Mouse (Mus musculus) bone marrow, adult 2 months (tissue): Measurements from ENCODE around the gene Dock7. TPM values are rescaled to one million over a fixed set of nuclear protein-coding genes. Genes with fewer than 3 reads are reported as not detected.
"Not testable (repeated sequence)": the region's sequence is repeated elsewhere in the genome, so short reads cannot be mapped to it uniquely, and the experiment has no call there.

Experiments
- H3K27ac ChIP-seq: fragments of 200-500 bp; 2 replicates; pipeline ENCODE4 v1.5.1; 2012; ENCODE audit warnings: low read depth, mild to moderate bottlenecking, control low read depth, inconsistent platforms, low read length; ENCODE audit not compliant: control insufficient read depth, poor library complexity, insufficient read depth
- H3K4me1 ChIP-seq: fragments of 200-500 bp; 2 replicates; pipeline ENCODE4 v1.6.1; 2011; ENCODE audit warnings: low read length; ENCODE audit not compliant: control insufficient read depth, insufficient read depth
- H3K4me3 ChIP-seq: fragments of 200-500 bp; replicated peaks from 2 replicates; pipeline ENCODE3; 2011; ENCODE audit warnings: mild to moderate bottlenecking, low read depth, low read length, control low read depth; ENCODE audit not compliant: control insufficient read depth
- CTCF ChIP-seq: fragments of 200-500 bp; IDR thresholded peaks from 2 replicates; pipeline ENCODE4 v1.5.1; 2011; ENCODE audit warnings: low read length, control low read depth; ENCODE audit not compliant: control insufficient read depth, insufficient read depth
- POLR2A ChIP-seq: fragments of 200-500 bp; IDR thresholded peaks from 2 replicates; pipeline ENCODE4 v1.6.1; 2011; ENCODE audit warnings: low read depth, mild to moderate bottlenecking, control low read depth, low read length, borderline replicate concordance; ENCODE audit not compliant: control insufficient read depth
- WGBS: fragments of 180-500 bp; shearing (Covaris S2); methylation state at CpG from one replicate; pipeline ENCODE4 v1.1.7; 2018; 5-methylcytosine and 5-hydroxymethylcytosine counted together
- polyA plus RNA-seq: library from polyadenylated mRNA; stranded (reverse); fragments of >200 nt; gene quantifications from 2 replicates; pipeline ENCODE4 v1.2.4, GENCODE M21; 2011; ENCODE audit warnings: low replicate concordance; ENCODE audit not compliant: missing spikeins, insufficient read depth, insufficient read length

The Dock7 gene
- polyA plus RNA-seq, 1 experiment, result 7.0 TPM

DNA sequence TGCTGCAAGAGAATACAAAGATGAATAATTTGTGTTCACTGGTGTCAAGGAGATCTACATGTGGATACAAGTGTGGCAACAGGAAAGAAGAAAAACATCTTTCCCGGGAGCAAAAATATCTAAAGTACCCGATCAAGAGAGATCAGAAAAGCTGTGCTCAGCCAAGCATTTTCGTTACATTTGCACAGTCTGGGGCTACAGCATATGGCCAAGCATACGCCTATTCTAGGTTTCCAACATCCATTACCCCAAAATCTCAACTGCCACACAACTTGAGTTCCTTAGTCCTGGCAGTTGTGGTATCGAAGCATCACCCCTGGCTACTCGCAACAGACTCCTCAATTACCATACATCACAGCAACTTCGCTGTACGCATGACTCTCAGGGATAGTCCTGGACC, 98.5 kb downstream of the Dock7 start:
- H3K27ac ChIP-seq, result no peak overlapping the region
- 86% methylated on average over 8 of the region's 8 CpGs for WGBS
- no peak overlapping the region for H3K4me3 ChIP-seq
- TF ChIP-seq CTCF (no peak), POLR2A (no peak)
- no peaks in the 10 kb centered on the region for H3K4me1 ChIP-seq

DNA sequence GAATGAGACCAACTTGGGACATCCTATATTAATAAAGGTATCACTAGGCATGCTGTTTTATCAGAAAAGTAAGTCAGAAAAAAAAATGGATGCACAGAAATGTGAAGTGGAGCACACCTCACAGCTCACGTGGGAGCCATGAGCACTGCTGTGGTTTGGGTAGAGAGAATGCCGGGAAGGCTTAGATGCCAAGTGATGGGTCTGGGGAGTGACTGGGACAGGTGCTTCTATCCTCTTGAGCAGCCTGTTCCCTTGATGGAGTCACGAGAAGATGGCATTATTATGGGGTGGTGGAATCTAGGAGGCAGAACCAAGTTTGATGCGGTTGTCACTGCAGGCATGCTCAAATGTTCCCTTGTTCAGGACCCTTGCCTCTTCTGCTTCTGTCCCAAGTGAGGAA, 109.7 kb downstream of the Dock7 start:
- Histone ChIP-seq H3K4me1 (no peaks in the 10 kb centered on the region), H3K4me3 (no peak overlapping the region), H3K27ac (no peak overlapping the region)
- TF ChIP-seq CTCF (no peak), POLR2A (no peak)
- 89% methylated on average over 4 of the region's 4 CpGs for WGBS

DNA sequence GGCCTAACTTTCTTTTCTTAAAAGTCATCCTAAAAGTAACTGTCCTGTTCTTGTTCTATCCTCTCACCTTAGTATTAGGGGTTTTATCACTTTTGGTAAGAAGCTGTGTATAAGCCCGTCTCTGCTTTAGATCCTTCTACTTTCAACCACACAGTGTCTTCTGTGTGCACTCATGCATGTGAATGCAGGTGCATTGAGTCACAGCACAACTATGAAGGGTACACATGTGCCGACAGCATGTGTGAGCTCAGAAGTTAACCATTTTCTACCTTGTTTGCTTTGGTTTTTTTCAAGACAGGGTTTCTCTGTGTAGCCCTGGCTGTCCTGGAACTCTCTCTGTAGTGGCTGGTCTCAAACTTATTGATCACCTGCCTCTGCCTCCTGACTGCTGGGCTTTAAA, 114.4 kb downstream of the Dock7 start:
- no peak for TF ChIP-seq CTCF
- no peak for TF ChIP-seq POLR2A
- Histone ChIP-seq H3K4me1 (no peaks in the 10 kb centered on the region), H3K27ac (no peak overlapping the region), H3K4me3 (no peak overlapping the region)
- WGBS, result 73% methylated on average over 2 of the region's 2 CpGs

DNA sequence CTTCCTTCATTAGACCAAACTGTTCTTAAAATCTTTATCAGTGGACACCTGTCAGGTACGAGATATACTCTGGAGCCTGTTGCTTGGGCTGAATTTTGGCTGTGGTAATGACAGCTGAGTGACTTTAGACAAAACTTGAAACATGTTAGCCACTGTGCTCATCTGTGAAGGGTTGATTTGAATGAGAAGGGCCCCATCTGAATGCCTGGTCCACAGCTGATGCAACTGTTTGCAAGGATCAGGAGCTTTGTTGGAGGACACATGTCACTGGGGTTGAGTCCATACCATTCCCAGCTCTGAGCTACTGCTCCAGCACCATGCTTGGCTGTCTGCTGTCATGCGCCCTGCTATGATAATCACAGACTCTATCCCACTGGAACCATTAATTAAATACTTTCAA, 115.1 kb downstream of the Dock7 start:
- H3K4me1 ChIP-seq, result no peaks in the 10 kb centered on the region
- WGBS, result 81% methylated on average over 2 of the region's 2 CpGs
- H3K27ac ChIP-seq, result no peak overlapping the region
- TF ChIP-seq POLR2A (no peak), CTCF (no peak)
- H3K4me3 ChIP-seq, result no peak overlapping the region

DNA sequence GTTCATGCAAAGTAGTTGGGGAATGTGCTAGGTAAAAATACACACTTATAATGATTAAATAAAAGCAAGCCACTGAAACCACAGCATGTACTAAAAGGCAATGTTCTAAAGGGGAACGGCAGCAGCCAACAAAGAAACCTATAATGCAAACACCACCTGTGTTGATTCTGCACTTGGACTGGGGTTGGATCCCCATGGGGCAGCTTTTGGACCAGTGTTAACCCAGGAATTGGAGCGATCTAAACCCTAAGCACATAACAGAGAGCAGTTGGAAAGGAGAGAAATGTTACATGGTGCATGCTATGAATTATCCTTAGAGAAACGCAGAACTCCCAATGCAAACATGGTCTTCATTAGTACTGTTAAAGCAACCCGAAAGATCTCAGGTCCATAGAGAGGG, 127.2 kb downstream of the Dock7 start:
- WGBS, result 83% methylated on average over 4 of the region's 4 CpGs
- TF ChIP-seq POLR2A (no peak), CTCF (no peak)
- H3K4me1 ChIP-seq, result no peaks in the 10 kb centered on the region
- H3K4me3 ChIP-seq, result no peak overlapping the region
- no peak overlapping the region for H3K27ac ChIP-seq

DNA sequence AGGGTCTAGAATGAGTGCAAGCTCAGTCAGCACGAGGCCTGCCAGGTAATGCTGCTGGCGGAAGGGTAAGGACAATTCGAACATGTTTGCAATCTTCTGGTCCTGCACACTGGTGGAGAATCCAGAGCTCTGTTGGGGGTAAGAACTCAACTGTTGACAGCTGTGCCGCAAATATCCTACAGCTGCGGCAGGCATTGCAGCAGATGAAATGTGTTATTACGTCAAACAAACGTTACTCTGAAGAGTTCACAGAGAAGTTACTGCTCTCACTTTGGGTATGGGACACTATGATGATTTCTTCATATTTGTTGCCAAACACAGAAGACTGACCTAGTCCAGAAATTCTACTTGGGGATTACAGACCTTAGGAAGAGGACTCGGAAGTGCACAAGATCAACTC, 136.0 kb downstream of the Dock7 start:
- WGBS, result 76% methylated on average over 8 of the region's 8 CpGs
- no peaks in the 10 kb centered on the region for H3K4me1 ChIP-seq
- H3K27ac ChIP-seq, result no peak overlapping the region
- TF ChIP-seq CTCF, result no peak
- no peak for TF ChIP-seq POLR2A
- no peak overlapping the region for H3K4me3 ChIP-seq

DNA sequence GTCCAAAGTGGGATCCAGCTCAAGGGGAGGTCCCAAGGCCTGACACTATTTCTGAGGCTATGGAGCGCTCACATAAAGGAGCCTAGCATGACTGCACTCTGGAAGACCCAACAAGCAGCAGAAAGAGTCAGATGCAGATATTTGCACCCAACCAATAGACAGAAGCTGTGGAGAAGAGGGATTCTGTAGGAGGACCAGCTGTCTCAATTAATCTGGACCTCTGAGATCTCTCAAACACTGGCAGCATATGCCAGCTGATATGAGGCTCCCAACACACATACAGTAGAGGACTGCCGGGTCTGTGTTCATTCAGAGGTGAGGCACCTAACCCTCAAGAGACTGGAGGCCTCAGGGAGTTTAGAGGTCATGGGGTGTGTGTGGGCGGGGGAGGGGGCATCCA, 140.7 kb downstream of the Dock7 start:
- H3K27ac ChIP-seq, H3K4me1 ChIP-seq, H3K4me3 ChIP-seq: not testable (repeated sequence)
- WGBS, result 82% methylated on average over 3 of the region's 3 CpGs

DNA sequence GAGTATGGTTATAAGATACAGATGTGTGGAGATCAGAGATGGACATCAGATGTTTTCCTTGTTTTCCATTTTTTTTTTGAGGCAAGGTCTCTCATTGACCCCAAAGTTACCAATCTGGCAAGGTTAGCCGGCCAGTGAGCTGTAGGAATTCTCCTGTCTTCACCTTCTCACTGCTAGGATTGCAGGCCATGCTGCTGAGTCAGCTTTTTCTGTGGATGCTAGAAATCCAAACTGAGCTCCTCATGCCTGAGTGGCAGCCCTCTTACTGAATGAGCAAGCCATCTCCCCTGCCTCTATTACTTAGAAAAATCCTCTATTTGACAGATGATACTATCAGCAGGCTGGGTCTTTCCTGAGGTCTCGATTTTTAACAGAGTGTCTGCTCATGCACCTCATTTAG, 142.0 kb downstream of the Dock7 start:
- no peak for TF ChIP-seq POLR2A
- Histone ChIP-seq H3K27ac (no peak overlapping the region), H3K4me1 (no peaks in the 10 kb centered on the region), H3K4me3 (no peak overlapping the region)
- WGBS, result 79% methylated on average over 2 of the region's 2 CpGs

DNA sequence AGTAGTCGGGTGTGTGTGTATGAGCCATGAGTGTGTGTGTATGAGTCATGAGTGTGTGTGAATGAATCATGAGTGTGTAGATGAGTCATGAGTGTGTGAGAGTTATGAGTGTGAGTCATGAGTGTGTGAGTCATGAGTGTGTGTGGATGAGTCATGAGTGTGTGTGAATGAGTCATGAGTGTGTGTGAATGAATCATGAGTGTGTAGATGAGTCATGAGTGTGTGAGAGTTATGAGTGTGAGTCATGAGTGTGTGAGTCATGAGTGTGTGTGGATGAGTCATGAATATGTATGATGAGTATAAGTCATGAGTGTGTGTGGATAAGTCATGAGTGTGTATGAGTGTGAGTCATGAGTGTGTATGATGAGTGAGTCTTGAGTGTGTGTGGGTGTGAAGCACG, 142.4 kb downstream of the Dock7 start:
- not testable (repeated sequence) for H3K4me3 ChIP-seq, H3K27ac ChIP-seq, H3K4me1 ChIP-seq
- WGBS, result 84% methylated on average over 2 of the region's 2 CpGs

DNA sequence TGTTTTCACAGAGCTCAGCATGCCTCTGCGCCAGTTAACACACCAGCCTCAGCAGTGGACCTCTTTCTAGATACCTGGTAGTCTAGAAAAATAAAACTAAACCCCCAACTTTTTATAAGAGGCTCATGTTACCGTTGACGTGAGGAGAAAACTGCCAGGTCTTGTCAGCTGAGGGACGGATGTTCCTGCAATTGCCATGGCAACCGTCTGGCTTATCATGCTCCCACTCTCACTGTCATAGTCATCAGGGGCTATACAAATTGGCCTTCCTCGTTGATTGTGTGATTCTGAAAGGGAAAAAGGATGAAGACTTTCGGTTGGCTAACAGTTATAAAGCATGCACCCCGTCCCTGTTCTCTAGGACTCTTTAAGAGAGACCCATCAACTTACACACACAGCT, 145.0 kb downstream of the Dock7 start:
- no peaks in the 10 kb centered on the region for H3K4me1 ChIP-seq
- TF ChIP-seq CTCF (no peak), POLR2A (no peak)
- H3K4me3 ChIP-seq, result no peak overlapping the region
- H3K27ac ChIP-seq, result no peak overlapping the region
- WGBS, result 84% methylated on average over 8 of the region's 8 CpGs
